Mouse (Mus musculus): ENCODE data around the gene Stam2. TPM values are rescaled to one million over a fixed set of nuclear protein-coding genes. Genes with fewer than 3 reads are reported as not detected.
A peak's percentile ranks its signal among the peaks of the same experiment; 100 is the strongest.

The Stam2 gene
- 24.9 and 26.3 TPM in 2 replicates for polyA plus RNA-seq (2015; fragmentation: Nextera tagmentation; extraction: Ambion mirVana)

DNA sequence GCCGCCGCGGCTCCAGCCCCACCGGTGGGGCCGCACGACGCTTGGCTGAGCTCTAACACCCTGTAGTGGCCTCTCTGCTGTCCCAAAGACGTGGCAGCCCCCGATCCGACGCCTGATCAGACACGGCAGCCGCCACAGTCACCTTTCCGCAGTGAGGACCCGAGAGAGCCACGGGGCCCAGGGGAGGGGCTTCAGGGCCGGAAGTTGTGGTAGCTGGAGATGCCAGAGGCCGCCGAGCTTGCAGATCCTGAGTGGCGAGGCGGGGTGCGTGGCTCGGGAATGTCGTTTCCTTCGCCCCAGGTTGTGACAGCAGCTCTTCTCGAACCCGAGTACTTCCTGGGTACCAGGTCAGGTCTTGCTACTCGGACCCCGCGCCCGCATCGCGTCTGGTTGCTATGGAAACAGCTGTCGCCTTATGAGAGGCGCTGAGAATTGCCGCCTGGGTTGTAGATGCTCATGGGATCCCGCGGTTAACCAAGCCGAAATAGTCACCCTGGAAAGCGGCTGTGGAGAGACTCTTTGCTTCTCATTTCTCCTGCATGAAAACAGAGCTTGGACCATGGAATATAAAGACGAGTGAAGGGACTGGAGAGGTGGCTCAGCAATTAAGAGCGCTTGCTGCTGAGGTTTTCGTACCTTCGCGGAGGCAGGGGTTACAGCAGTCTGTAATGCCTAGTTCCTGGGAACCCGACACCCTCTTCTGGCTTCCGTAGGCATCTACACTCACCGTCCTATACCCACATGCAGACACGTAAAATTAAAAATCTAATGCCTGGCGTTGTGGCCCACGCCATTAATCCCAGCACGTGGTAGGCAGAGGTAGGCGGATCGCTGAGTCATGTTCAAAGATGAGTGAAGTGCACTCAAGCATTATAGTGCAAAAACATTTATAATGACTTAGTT lies at the start of gene Stam2:
Gene Stam2, minus strand, starts transcription at position 26 of the 903 bp plus-strand sequence.
- Histone ChIP-seq H3K4me1 (peaks cover 18% of the 10 kb centered on the region), H3K4me2 (peak within 1 kb of the TSS; percentile 92), H3K36me3 (no peaks in the 10 kb centered on the region; the same call in 1 of the 2 replicates), H3K4me3 (peak within 1 kb of the TSS; percentile 91), H3K27ac (replicated peaks) (peak within 1 kb of the TSS; percentile 92), H3K9me3 (no peaks in the 10 kb centered on the region), H3K9ac (peak within 1 kb of the TSS; percentile 91), H3K27me3 (replicated peaks) (no peaks in the 10 kb centered on the region)
- 7% methylated on average over 54 of the region's 54 CpGs for WGBS
- ATAC-seq (ENCODE audit: extremely low read depth, insufficient number of reproducible peaks, low FRiP score, low TSS enrichment): peak; percentile 82

DNA sequence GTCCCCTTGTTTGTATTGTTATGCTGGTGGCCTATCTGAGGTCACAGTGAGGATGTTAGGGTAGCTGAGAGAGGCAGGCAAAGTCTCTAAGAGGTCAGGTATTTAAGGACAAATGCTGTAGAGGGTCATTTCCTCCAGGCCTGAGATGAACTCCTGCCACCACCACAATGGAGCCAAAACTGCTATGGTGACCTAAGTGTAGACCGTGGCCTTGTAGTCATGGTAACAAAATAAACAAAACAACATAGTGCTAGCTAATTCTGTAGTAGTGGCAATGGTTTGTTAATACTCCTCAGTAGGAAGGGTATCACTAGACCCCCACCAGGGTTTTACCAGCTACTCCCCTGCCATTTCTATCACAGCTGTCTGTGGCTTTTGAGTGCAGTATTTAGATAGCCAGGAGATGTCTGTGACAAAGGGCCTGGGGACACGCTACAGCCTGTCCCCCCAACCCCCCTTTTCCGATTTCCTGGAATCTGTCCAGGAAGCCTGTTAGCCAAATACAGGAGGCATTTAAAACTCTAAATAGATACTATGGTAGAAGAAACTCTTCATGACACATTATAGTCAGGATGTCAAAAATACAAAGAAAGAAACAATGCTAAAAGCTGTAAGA lies 43.1 kb upstream of the Stam2 start:
- no peaks in the 10 kb centered on the region for H3K27me3 ChIP-seq (replicated peaks)
- no peak for ATAC-seq (ENCODE audit: extremely low read depth, insufficient number of reproducible peaks, low FRiP score, low TSS enrichment)
- peaks cover 10% of the 10 kb centered on the region for H3K4me1 ChIP-seq
- 18% methylated on average over 3 of the region's 3 CpGs for WGBS
- no peak overlapping the region for H3K9ac ChIP-seq
- no peaks in the 10 kb centered on the region for H3K36me3 ChIP-seq
- no peak overlapping the region for H3K4me2 ChIP-seq
- H3K27ac ChIP-seq (replicated peaks): no peak overlapping the region
- H3K9me3 ChIP-seq: no peaks in the 10 kb centered on the region
- no peak overlapping the region for H3K4me3 ChIP-seq

DNA sequence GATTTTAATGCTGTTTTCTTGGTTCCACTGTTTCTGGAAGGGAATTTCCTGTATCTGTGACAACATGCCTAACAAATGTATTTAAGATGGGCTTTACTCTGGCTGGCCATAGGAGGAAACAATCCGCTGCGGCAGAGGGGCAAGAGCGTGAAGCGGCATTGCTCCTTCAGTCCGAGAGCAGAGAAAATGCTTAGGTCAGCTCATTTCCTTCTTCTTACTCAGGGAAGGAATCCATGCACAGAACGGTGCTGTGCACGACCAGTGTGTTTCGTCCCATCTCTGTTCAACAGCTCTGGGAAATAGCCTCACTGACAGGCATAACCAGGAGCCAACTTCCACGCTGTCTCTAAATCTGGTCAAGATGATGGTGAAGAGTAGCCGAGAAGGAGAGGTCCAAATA lies 37.9 kb upstream of the Stam2 start:
- H3K36me3 ChIP-seq: no peaks in the 10 kb centered on the region
- no peak for ATAC-seq (ENCODE audit: extremely low read depth, insufficient number of reproducible peaks, low FRiP score, low TSS enrichment)
- no peaks in the 10 kb centered on the region for H3K27me3 ChIP-seq (replicated peaks)
- H3K9me3 ChIP-seq: no peaks in the 10 kb centered on the region
- no peak overlapping the region for H3K4me2 ChIP-seq
- no peak overlapping the region for H3K27ac ChIP-seq (replicated peaks)
- no peak overlapping the region for H3K9ac ChIP-seq
- peaks cover 3% of the 10 kb centered on the region for H3K4me1 ChIP-seq
- H3K4me3 ChIP-seq: no peak overlapping the region
- WGBS: 82% methylated on average over 10 of the region's 10 CpGs

DNA sequence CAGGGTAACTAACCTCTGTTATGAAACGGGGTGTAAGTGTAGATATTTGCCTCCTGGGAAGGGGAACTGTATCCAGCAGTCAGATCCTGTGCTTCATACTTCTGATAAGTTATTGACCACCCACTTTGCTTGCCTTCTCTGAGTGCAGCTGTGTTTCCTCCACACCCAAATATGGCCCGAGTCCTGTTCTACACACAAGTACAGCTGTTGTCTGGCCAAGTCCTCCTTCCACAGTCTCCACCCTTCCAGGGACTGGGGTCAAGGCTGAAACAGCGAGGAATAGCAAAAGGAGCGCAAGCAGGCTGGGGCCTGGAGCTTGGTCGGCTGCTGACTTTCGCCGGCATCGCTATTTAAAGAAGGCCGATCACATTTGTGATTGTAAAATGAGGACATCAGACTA lies 37.3 kb upstream of the Stam2 start:
- Histone ChIP-seq H3K27ac (replicated peaks) (no peak overlapping the region), H3K4me1 (no peaks in the 10 kb centered on the region), H3K36me3 (no peaks in the 10 kb centered on the region), H3K4me3 (no peak overlapping the region), H3K4me2 (no peak overlapping the region), H3K27me3 (replicated peaks) (no peaks in the 10 kb centered on the region), H3K9ac (no peak overlapping the region), H3K9me3 (no peaks in the 10 kb centered on the region)
- no peak for ATAC-seq (ENCODE audit: extremely low read depth, insufficient number of reproducible peaks, low FRiP score, low TSS enrichment)
- WGBS: 68% methylated on average over 9 of the region's 9 CpGs

DNA sequence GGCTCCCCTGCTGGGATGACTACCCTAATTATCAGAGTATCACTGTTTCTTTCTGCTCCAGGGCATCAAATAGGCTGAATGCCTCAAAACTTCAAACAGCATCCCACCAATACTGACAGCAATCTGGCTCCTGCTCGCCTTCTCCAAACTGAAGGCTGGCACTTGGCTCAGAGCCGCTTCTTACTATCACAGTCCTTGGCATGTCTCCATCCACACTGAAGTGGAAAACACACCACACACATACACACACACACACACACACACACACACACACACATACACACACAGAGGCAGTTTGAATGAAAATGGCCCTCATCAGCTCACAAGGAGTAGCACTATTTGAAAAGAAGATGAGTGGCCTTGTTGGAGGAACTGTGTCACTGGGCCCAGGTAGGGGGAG lies 35.8 kb upstream of the Stam2 start:
- no peaks in the 10 kb centered on the region for H3K27me3 ChIP-seq (replicated peaks)
- no peaks in the 10 kb centered on the region for H3K4me1 ChIP-seq
- no peak overlapping the region for H3K4me2 ChIP-seq
- 62% methylated on average over 2 of the region's 2 CpGs for WGBS
- H3K4me3 ChIP-seq: no peak overlapping the region
- ATAC-seq (ENCODE audit: extremely low read depth, insufficient number of reproducible peaks, low FRiP score, low TSS enrichment): no peak
- no peaks in the 10 kb centered on the region for H3K9me3 ChIP-seq
- no peak overlapping the region for H3K27ac ChIP-seq (replicated peaks)
- no peak overlapping the region for H3K9ac ChIP-seq
- no peaks in the 10 kb centered on the region for H3K36me3 ChIP-seq

DNA sequence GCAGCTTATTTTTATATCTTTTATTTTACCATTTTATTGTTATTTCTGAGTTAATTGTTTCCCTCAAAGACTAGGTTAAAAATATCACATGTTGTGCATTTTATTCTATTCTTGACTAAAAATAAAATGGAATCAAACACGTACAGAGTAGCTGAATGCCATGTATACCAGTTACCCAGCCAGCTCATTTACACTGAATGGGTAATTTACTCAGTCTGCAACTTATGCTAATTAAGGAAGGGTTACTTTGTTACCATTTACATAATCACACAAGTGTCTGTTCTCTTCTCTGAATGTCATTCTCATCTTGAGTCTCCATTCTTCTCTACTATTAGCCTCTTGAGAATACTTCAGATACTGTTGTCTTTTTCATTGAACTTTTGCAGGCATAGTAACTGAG lies 32.3 kb upstream of the Stam2 start:
- ATAC-seq (ENCODE audit: extremely low read depth, insufficient number of reproducible peaks, low FRiP score, low TSS enrichment): no peak
- 49% methylated on average over 1 of the region's 1 CpGs for WGBS
- no peak overlapping the region for H3K4me2 ChIP-seq
- H3K9ac ChIP-seq: no peak overlapping the region
- no peak overlapping the region for H3K4me3 ChIP-seq
- H3K9me3 ChIP-seq: no peaks in the 10 kb centered on the region
- H3K4me1 ChIP-seq: no peaks in the 10 kb centered on the region
- no peaks in the 10 kb centered on the region for H3K27me3 ChIP-seq (replicated peaks)
- H3K36me3 ChIP-seq: no peaks in the 10 kb centered on the region
- H3K27ac ChIP-seq (replicated peaks): no peak overlapping the region

DNA sequence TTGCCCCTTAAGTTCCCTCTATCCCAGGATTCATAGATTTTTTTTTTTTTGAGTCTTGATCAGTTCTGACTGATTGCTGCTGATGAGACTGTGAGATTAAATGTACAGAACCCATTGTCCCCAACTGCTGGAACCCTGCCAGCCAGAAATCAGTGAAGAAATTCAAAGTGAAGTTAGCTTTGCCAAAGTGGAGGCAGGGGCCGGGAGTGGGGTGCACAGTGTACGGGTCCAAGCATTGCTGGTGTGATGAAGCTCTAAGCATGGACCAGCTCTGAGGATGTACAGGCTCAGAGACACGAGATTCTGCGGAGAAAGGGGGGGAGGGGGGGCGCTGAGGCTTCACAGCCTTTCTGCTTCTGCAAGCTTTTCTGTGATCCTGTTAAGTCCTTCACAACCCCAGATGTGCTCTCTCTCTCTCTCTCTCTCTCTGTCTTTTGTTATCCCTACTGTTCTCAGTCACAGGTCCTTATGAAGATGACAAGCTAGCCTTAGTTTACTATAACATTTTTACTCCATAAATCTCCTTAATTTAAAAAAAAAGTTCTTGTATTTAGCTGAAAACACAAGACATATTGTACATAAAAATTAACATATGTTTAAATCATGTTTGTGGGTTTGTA lies 30.8 kb upstream of the Stam2 start:
- H3K27me3 ChIP-seq (replicated peaks): no peaks in the 10 kb centered on the region
- H3K4me3 ChIP-seq: no peak overlapping the region
- no peak overlapping the region for H3K9ac ChIP-seq
- H3K9me3 ChIP-seq: no peaks in the 10 kb centered on the region
- WGBS: 23% methylated on average over 5 of the region's 5 CpGs
- H3K4me1 ChIP-seq: no peaks in the 10 kb centered on the region
- no peak overlapping the region for H3K27ac ChIP-seq (replicated peaks)
- no peak overlapping the region for H3K4me2 ChIP-seq
- ATAC-seq (ENCODE audit: extremely low read depth, insufficient number of reproducible peaks, low FRiP score, low TSS enrichment): no peak
- H3K36me3 ChIP-seq: no peaks in the 10 kb centered on the region

DNA sequence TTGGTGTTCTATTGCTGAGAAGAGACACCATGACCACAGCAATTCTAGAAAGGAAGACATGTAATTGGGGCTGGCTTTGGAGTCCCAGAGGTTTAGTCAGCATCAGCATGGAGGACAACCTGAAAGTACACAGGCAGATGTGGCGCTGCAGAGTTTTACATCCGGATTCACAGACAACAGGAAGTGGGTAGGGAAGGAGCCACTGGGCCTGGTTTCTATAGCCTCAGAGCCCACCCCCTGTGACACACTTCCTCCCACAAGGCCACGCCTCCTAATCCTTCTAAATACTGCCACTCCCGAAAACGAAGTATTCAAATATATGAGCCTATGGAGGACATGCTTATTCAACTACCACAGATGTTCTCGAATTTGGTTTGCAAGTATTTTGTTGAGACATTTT lies 23.0 kb upstream of the Stam2 start:
- ATAC-seq (ENCODE audit: extremely low read depth, insufficient number of reproducible peaks, low FRiP score, low TSS enrichment): no peak
- Histone ChIP-seq H3K27me3 (replicated peaks) (no peaks in the 10 kb centered on the region), H3K4me2 (no peak overlapping the region), H3K36me3 (no peaks in the 10 kb centered on the region), H3K4me1 (no peaks in the 10 kb centered on the region), H3K9me3 (no peaks in the 10 kb centered on the region), H3K9ac (no peak overlapping the region), H3K4me3 (no peak overlapping the region), H3K27ac (replicated peaks) (no peak overlapping the region)
- 81% methylated on average over 6 of the region's 6 CpGs for WGBS

DNA sequence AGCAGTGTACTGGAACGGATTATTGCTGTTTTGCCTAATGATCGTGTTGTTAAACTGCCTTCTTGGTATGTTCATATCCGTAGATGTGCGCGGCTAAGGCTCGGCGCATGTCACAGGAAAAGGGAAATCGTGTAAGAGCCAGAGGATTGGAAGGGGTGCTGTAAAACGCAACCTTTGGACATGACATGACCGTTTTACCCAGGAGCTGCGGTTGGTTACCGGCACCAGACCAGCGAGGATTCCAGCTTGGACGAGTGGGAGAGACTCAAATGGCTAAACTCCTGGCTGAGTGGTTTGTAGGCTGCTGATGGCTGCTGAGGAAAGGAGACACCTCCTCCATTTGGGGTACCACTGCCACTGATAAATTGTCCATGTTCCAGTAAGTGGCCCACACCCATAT lies 21.8 kb upstream of the Stam2 start:
- H3K27ac ChIP-seq (replicated peaks): no peak overlapping the region
- H3K4me3 ChIP-seq: no peak overlapping the region
- H3K4me1 ChIP-seq: no peaks in the 10 kb centered on the region
- H3K27me3 ChIP-seq (replicated peaks): no peaks in the 10 kb centered on the region
- H3K9ac ChIP-seq: no peak overlapping the region
- H3K36me3 ChIP-seq: no peaks in the 10 kb centered on the region
- no peak overlapping the region for H3K4me2 ChIP-seq
- 84% methylated on average over 14 of the region's 14 CpGs for WGBS
- no peak for ATAC-seq (ENCODE audit: extremely low read depth, insufficient number of reproducible peaks, low FRiP score, low TSS enrichment)
- H3K9me3 ChIP-seq: no peaks in the 10 kb centered on the region

DNA sequence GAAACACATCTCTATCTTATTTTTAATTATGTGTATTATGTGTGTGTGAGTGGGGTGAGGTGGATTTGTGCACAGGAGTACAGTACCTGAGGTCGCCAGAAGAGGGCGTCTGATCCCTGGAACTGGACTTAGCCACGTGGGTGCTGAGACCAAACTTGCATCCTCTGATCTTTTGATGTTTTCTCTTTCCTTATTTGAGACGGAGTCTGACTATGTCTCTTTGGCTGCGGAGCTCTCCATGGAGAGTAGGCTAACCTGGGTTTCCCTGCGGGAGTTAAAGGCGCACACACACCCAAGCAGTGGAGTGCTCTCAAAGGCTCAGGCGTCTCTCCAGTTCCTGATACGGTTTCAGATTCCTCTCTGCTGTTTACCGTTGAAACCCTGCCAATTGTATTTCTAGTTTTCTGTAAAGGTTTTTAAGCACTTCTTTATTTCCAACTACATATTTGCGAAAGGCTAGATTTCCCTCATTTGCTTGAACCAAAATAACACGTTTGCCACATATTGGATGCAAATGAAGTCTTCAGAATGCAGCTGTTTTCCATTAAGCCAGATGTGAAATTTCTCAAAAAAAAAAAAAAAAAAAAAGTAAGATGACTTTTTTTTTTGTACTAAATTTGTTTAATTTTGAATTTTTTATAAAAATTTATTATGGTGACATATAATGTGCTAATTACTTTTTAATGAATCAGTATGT lies 21.1 kb upstream of the Stam2 start:
- no peak overlapping the region for H3K27ac ChIP-seq (replicated peaks)
- no peaks in the 10 kb centered on the region for H3K36me3 ChIP-seq
- no peaks in the 10 kb centered on the region for H3K4me1 ChIP-seq
- no peaks in the 10 kb centered on the region for H3K27me3 ChIP-seq (replicated peaks)
- H3K9me3 ChIP-seq: no peaks in the 10 kb centered on the region
- peak overlapping the region; percentile 62 for H3K4me2 ChIP-seq
- H3K9ac ChIP-seq: no peak overlapping the region
- WGBS: 15% methylated on average over 12 of the region's 12 CpGs
- ATAC-seq (ENCODE audit: extremely low read depth, insufficient number of reproducible peaks, low FRiP score, low TSS enrichment): no peak
- H3K4me3 ChIP-seq: peak overlapping the region; percentile 30

DNA sequence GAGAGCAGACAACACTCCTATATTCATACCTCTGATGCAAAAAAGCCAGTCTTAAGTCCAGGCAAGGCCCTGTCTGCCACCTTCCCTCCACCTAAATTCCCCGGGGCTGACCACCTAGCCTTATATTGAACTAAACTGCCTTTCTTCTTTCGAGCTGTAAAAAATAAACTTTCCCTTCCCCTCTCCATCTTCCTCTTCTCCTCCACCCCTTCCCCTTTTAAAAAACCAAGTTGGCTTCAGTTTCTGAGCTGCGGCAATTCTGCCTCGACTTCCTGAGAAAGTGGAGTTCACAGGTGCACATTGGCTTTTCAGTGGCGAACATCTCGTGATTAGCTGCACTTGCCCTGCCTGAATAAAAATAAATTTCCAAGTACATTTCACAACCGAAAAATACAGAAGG lies 20.4 kb upstream of the Stam2 start:
- Histone ChIP-seq H3K4me1 (no peaks in the 10 kb centered on the region), H3K36me3 (no peaks in the 10 kb centered on the region), H3K27me3 (replicated peaks) (no peaks in the 10 kb centered on the region), H3K4me2 (peak overlapping the region; percentile 62; the same call in 1 of the 2 replicates), H3K27ac (replicated peaks) (no peak overlapping the region), H3K9me3 (no peaks in the 10 kb centered on the region), H3K9ac (no peak overlapping the region), H3K4me3 (no peak overlapping the region)
- 58% methylated on average over 7 of the region's 7 CpGs for WGBS
- ATAC-seq (ENCODE audit: extremely low read depth, insufficient number of reproducible peaks, low FRiP score, low TSS enrichment): no peak

Measured in heart, embryonic 13.5 days (tissue).